13 mouse cellular contexts compared by ENCODE assay signal in the genomic region with DNA sequence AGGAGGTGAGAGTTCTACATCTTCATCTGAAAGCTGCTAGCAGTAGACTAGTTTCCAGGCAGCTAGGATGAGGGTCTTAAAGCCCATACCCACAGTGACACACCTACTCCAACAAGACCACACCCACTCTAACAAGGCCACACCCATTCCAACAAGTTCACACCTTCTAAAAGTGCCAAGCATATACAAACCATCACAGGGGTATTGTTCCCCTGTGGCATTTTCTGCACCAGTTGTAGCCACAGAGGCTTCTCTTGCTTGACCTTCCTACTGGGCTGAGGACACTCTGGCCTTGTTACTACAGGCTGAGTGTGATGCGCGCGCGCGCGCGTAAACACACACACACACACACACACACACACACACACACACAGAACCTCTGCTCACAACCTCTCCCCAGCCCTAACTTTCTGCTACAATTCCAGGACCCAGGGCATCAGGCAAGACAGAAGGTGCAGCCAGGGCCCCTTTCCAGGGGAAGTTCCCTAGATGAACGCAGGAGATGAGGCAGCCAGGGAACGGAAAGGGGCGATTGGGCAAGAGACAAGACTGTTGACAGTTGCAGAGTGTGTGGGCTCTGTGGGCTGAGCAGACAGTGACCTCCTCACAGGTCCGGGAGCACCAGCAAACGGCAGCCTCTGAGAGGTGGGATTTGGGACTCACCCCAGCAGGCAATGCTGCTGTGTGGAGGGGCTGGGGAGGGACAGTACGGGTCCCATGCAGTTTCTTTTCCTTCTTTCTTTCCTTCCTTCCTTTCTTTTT. TPM values are rescaled to one million over a fixed set of nuclear protein-coding genes. Genes with fewer than 3 reads are reported as not detected.
DNase-seq lines count a peak whose midpoint lies in the region; ATAC-seq and TF ChIP-seq lines count a peak whose summit lies in the region.
"Had no signal": no experiment of that assay in that cellular context is flagged by ENCODE, and none has a peak within 500 bp of the region (broad histone marks: within the 10 kb centered on the region; RNA-seq: fewer than 3 reads in every experiment).

A gene (plus strand): TSS at position 555 of the 762 bp plus-strand sequence.

- ATAC-seq in erythroid progenitor cell, adult 5-6 weeks (replicated peaks; ENCODE audit: low FRiP score, poor library complexity, severe bottlenecking), result no peak
- peak; percentile 53 for ATAC-seq in liver, postnatal 0 days

- peak within 1 kb of the TSS; percentile 46 for H3K27ac ChIP-seq in liver, postnatal 0 days (ENCODE audit: low read depth)
- H3K27ac ChIP-seq: hindbrain, embryonic 14.5 days; neural tube, embryonic 15.5 days; stomach, embryonic 15.5 days had no signal

- WGBS in lung, adult 2 months, result 76% methylated on average over 13 of the region's 13 CpGs
- 53% methylated on average over 13 of the region's 13 CpGs for WGBS in liver, postnatal 0 days (ENCODE audit: insufficient replicate concordance)

- no peak for TF ChIP-seq EP300 in liver, postnatal 0 days (IDR thresholded peaks at IDR 0.05; ENCODE audit: low read depth)

- TF ChIP-seq CTCF in lung, adult 2 months (IDR thresholded peaks at IDR 0.05; ENCODE audit: insufficient read depth, low read length), result no peak
- no peak for TF ChIP-seq CTCF in liver, postnatal 0 days (IDR thresholded peaks at IDR 0.05; ENCODE audit: low read depth)

- H3K9ac ChIP-seq in liver, postnatal 0 days (replicated peaks), result no peak within 1 kb of the TSS; the same call in 1 of the 2 replicates
- H3K9ac ChIP-seq: hindbrain, embryonic 14.5 days; neural tube, embryonic 15.5 days; stomach, embryonic 15.5 days had no signal

- no peaks in the 10 kb centered on the region for H3K9me3 ChIP-seq in liver, postnatal 0 days (ENCODE audit: low read length)
- H3K9me3 ChIP-seq: neural tube, embryonic 15.5 days; stomach, embryonic 15.5 days had no signal

- no peaks in the 10 kb centered on the region for H3K4me1 ChIP-seq in lung, adult 2 months (ENCODE audit: control insufficient read depth, insufficient read depth, low read length)
- H3K4me1 ChIP-seq in liver, postnatal 0 days (ENCODE audit: insufficient read depth), result peaks cover 4% of the 10 kb centered on the region
- H3K4me1 ChIP-seq: neural tube, embryonic 15.5 days; stomach, embryonic 15.5 days had no signal

- H3K4me2 ChIP-seq in liver, postnatal 0 days (ENCODE audit: low read depth, low read length), result peak within 1 kb of the TSS; percentile 62
- H3K4me2 ChIP-seq: hindbrain, embryonic 14.5 days; neural tube, embryonic 15.5 days; stomach, embryonic 15.5 days had no signal

- no peak within 1 kb of the TSS for H3K4me3 ChIP-seq in lung, adult 2 months (replicated peaks; ENCODE audit: extremely low read depth, low read depth, low read length)
- peak within 1 kb of the TSS; percentile 19 for H3K4me3 ChIP-seq in liver, postnatal 0 days (ENCODE audit: low read depth, low read length)
- H3K4me3 ChIP-seq: neural tube, embryonic 15.5 days; stomach, embryonic 15.5 days had no signal

- no peaks in the 10 kb centered on the region for H3K36me3 ChIP-seq in liver, postnatal 0 days (replicated peaks; ENCODE audit: insufficient read depth, low read length)
- H3K36me3 ChIP-seq: neural tube, embryonic 15.5 days; stomach, embryonic 15.5 days had no signal

- H3K27me3 ChIP-seq in liver, postnatal 0 days (ENCODE audit: insufficient read depth, low read length), result no peaks in the 10 kb centered on the region
- H3K27me3 ChIP-seq: neural tube, embryonic 15.5 days; stomach, embryonic 15.5 days had no signal

- TF ChIP-seq POLR2A in lung, adult 2 months (IDR thresholded peaks at IDR 0.05; ENCODE audit: borderline replicate concordance, extremely low read depth, low read depth, low read length), result peak; percentile 39; the same call in 1 of the 2 replicates

- no peak for DNase-seq in lung, adult 2 months
- DNase-seq in lung, postnatal 10 days, result no peak
- peak; percentile 79 for DNase-seq in ES-CJ7 (ENCODE audit: low read depth, low spot score)
- peak; percentile 61 for DNase-seq in liver, postnatal 0 days
- no peak for DNase-seq in embryo, embryonic 10.5 days (ENCODE audit: low spot score)
- DNase-seq in spleen, adult 12 weeks (ENCODE audit: low spot score), result no peak
- no peak for DNase-seq in heart, adult 9 months (ENCODE audit: low spot score in 2 of 2)
- DNase-seq: cerebellum, adult 9-10 months had no signal

RNA-seq across cellular contexts. Expression of the gene that starts here (rescaled TPM):
- 13.0 and 15.7 TPM in 2 replicates for polyA plus RNA-seq in lung, adult 2 months (2012; rRNA removed)
- total RNA-seq in erythroid progenitor cell, adult 5-6 weeks (2015; ENCODE audit: low replicate concordance), result 15.9 and 22.7 TPM in 2 replicates
- 22.2 and 28.0 TPM in 2 replicates for total RNA-seq in erythroid progenitor cell, adult 5-6 weeks (2017; ENCODE audit: low replicate concordance)
- polyA plus RNA-seq in liver, postnatal 0 days (2015; fragmentation: Nextera tagmentation; extraction: Ambion mirVana), result 5.4 and 6.3 TPM in 2 replicates
- total RNA-seq: midbrain, postnatal 0 days had no signal
- polyA plus RNA-seq: hindbrain, embryonic 14.5 days; midbrain, postnatal 0 days had no signal

Comparison
In these comparisons a context has a peak if more than half of its experiments do, and no peak if none do; other contexts are left out.
1. DNase-seq: peak in ES-CJ7 (single experiment) and liver, postnatal 0 days (single experiment); none in lung, adult 2 months (single experiment), lung, postnatal 10 days (single experiment), embryo, embryonic 10.5 days (single experiment), spleen, adult 12 weeks (single experiment) and heart, adult 9 months (0 of 2).